Mouse (Mus musculus) testis, postnatal 14 days (tissue): Measurements from ENCODE around the gene Ntrk3.

Source experiments
- DNase-seq: peaks from one replicate; pipeline ENCODE4 v3.0.0; 2021; ENCODE audit warnings: low spot score

The Ntrk3 gene

GRCm38 (mm10) chr7:78520243-78520927 is 217.4 kb downstream of the Ntrk3 start:
- DNase-seq = no peak

- no peak for DNase-seq
Measured at GRCm38 (mm10) chr7:78519689-78520088, 218.1 kb downstream of the Ntrk3 start.

- DNase-seq = no peak
Measured at GRCm38 (mm10) chr7:78518760-78519363, 218.9 kb downstream of the Ntrk3 start.

- DNase-seq = no peak
Measured at GRCm38 (mm10) chr7:78515042-78515609, 222.7 kb downstream of the Ntrk3 start.

GRCm38 (mm10) chr7:78507032-78507611 is 230.7 kb downstream of the Ntrk3 start:
- no peak for DNase-seq

GRCm38 (mm10) chr7:78500863-78501262 is 236.9 kb downstream of the Ntrk3 start:
- no peak for DNase-seq

GRCm38 (mm10) chr7:78499970-78500369 is 237.8 kb downstream of the Ntrk3 start:
- no peak for DNase-seq

- no peak for DNase-seq
Measured at GRCm38 (mm10) chr7:78498356-78498755, 239.5 kb downstream of the Ntrk3 start.

- DNase-seq = no peak
Measured at GRCm38 (mm10) chr7:78497819-78498218, 240.0 kb downstream of the Ntrk3 start.

GRCm38 (mm10) chr7:78493591-78493990 is 244.2 kb downstream of the Ntrk3 start:
- no peak for DNase-seq

- DNase-seq = no peak
Measured at GRCm38 (mm10) chr7:78491176-78491575, 246.6 kb downstream of the Ntrk3 start.

- no peak for DNase-seq
Measured at GRCm38 (mm10) chr7:78484290-78484689, 253.5 kb downstream of the Ntrk3 start.

- no peak for DNase-seq
Measured at GRCm38 (mm10) chr7:78483729-78484128, 254.1 kb downstream of the Ntrk3 start.

GRCm38 (mm10) chr7:78483061-78483460 is 254.8 kb downstream of the Ntrk3 start:
- DNase-seq = no peak

- no peak for DNase-seq
Measured at GRCm38 (mm10) chr7:78478881-78479280, 258.9 kb downstream of the Ntrk3 start.

GRCm38 (mm10) chr7:78471755-78472154 is 266.1 kb downstream of the Ntrk3 start:
- no peak for DNase-seq

GRCm38 (mm10) chr7:78471270-78471669 is 266.5 kb downstream of the Ntrk3 start:
- no peak for DNase-seq

- DNase-seq = no peak
Measured at GRCm38 (mm10) chr7:78462605-78463004, 275.2 kb downstream of the Ntrk3 start.

- DNase-seq = no peak
Measured at GRCm38 (mm10) chr7:78459021-78459420, 278.8 kb downstream of the Ntrk3 start.

GRCm38 (mm10) chr7:78451666-78452065 is 286.1 kb downstream of the Ntrk3 start:
- no peak for DNase-seq

- no peak for DNase-seq
Measured at GRCm38 (mm10) chr7:78449909-78450592, 287.8 kb downstream of the Ntrk3 start.

GRCm38 (mm10) chr7:78448841-78449240 is 289.0 kb downstream of the Ntrk3 start:
- DNase-seq = no peak
